Mouse (Mus musculus): ENCODE measurements at regions not wholly inside any gene's neighbourhood (a gene's known extent, or its start where the extent isn't known, plus 50 kb on each side); places are given as distances from the start of the nearest gene placed in this dataset.
A peak's percentile ranks its signal among the peaks of the same experiment; 100 is the strongest.

GRCm38 (mm10) chr11:31615107-31615811 lies 56.4 kb downstream of the Bod1 start:
- DNase-seq (ENCODE audit: low spot score in 2 of 2), result peak; percentile 23 to 73

- no peak for DNase-seq (ENCODE audit: low spot score in 2 of 2)
Measured at GRCm38 (mm10) chr11:31614394-31614713, 57.3 kb downstream of the Bod1 start.

GRCm38 (mm10) chr11:31613688-31614393 lies 57.8 kb downstream of the Bod1 start:
- no peak for DNase-seq (ENCODE audit: low spot score in 2 of 2)

DNA sequence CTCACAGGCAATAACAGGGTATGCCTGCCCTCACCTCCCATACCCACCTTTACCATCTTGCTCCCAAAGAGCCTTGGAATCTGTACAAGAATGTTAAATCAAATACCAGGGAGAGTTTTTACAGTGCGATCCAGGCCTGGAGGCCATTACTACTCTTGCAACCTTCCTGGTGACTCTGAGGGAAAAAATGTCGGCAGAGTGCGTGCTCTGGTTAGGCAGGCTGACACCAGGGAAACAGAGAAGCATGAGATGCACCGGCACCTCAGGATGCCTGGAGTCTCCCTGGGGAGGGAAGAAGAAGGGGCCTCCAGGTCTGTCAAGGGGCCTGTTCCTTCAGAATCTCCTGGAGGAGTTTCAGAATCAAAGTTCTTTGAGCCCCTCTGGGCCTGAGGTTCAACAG lies 63.2 kb downstream of the Bod1 start:
- no peak for DNase-seq (ENCODE audit: low spot score in 2 of 2)

GRCm38 (mm10) chr11:31601499-31601898 lies 70.2 kb downstream of the Bod1 start:
- no peak for DNase-seq (ENCODE audit: low spot score in 2 of 2)

GRCm38 (mm10) chr11:31593604-31594003 lies 78.1 kb downstream of the Bod1 start:
- no peak for DNase-seq (ENCODE audit: low spot score in 2 of 2)

DNA sequence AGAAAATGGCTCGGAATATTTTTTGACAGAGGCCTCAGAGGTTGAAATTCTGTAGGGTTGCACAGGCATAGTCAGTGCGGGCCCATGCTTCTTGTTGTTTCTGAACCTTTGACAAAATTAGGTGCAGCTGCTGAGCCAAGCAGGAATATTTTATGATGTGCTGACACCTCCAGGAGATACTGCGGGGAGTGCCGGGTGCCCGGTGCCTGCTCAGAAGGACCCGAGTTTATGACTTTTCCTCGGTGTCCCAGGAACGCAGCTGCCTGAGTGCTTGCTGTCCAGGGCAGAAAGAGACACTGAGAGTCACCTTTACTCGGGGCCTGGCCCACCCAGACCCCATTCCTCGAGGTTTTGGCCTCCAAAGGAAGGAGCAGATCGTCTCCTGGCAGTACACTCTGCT lies 79.6 kb downstream of the Bod1 start:
- no peak for DNase-seq (ENCODE audit: low spot score in 2 of 2)

- DNase-seq (ENCODE audit: low spot score in 2 of 2), result no peak
Measured at GRCm38 (mm10) chr11:31591037-31591554, 80.6 kb downstream of the Bod1 start.

DNA sequence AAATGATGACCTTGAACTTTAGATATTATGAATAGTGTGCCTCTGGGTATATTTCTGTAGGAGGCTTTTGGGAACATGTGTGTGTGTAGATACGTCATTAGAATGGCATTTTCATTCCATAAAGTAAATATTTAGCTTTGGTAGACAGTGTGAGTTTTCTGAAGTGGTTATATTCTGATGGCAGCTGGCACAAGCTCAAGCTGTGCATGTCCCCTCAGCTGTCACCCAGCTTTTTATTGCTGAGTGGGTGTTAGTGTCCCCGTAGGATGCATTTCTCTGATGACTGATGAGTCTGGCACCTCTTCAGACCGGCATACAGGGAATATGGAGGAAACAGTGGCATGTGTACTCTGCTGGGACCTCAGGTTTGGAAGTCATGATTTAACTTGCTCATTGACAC lies 96.7 kb downstream of the Bod1 start:
- no peak for DNase-seq (ENCODE audit: low spot score in 2 of 2)

GRCm38 (mm10) chr11:31564742-31565510 lies 106.8 kb downstream of the Bod1 start:
- no peak for DNase-seq (ENCODE audit: low spot score in 2 of 2)

DNA sequence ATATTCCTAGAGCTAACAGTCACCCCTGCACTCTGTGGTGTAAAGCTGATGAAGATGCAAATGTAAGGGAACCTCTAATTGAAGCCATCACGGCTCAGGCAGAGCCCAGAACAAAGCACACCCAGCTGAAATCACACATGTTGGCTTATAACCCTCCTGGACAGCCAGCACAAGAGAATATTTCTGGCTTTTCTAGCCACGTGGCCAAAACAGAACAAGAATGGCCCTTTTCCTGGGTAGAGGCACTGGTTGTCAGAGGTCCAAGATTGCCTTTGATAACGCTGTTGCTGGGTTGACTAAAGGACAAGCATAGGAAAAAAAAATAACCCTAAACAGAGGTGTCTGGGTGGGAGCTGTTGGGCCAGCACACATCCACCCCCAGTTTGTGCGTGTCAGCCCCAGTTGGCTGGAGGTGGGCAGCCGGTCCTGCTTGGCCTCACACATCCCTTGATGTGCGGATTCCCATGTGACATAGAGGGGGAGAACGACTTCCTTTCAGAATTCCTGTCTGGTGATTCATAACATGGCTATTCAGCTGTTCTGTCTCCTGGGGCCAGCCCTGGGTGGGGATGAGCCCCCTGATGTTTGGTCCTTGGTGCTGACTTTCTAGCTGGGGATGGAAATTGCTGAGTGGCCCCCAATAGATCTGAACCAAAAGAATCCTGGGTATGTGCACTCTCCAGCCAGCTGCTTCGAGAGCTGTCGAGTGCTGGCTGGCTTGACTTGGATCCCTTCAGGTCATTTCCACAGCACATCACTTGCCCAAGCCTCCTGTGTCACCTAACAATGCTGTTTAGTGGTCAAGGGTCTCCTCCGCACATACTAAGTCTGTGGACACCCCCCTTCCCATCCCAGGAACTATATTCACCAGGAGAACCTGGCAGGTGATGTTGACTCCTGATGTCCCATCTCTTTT lies 107.6 kb downstream of the Bod1 start:
- no peak for DNase-seq (ENCODE audit: low spot score in 2 of 2)

DNA sequence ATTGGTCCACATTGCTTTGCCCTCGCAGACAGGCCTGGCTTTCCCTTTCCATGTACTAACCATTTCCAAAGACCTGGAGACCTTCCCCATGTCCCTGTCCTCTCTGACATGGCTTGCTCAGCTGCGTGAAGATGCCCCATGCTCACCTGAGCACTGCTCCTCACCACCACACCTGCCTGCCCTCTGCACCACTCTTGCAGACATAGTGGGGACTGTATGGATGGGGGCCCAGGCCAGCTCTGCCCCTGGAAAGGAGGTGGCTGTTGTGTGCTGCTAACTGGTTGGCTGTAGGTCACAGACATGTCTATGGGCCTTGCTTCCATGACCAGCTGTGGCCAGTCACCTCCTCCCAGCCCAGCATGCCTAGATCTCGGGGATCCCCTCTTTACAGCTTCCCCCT lies 108.7 kb downstream of the Bod1 start:
- no peak for DNase-seq (ENCODE audit: low spot score in 2 of 2)

DNA sequence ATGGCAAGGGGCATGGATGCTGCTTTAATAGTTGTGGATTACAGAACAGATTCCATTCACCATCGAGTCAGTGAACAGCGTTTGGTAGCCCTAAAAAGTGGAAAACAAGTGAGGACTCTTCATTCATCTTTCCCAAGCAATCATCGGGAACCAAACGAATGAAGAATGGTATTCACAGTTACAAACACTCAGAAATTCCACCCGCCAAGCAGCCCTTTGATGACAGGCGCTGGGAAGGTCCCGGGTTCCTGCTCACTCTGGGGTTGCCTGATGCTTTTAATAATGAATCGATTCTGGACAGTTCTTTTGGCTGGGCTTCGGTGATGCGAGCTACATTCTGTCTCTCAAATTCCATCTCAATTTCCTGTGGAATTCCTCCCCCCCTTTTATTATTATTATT lies 110.9 kb downstream of the Bod1 start:
- DNase-seq (ENCODE audit: low spot score in 2 of 2), result no peak

- DNase-seq (ENCODE audit: low spot score in 2 of 2), result no peak
Measured at GRCm38 (mm10) chr11:31555042-31555441, 116.6 kb downstream of the Bod1 start.

DNA sequence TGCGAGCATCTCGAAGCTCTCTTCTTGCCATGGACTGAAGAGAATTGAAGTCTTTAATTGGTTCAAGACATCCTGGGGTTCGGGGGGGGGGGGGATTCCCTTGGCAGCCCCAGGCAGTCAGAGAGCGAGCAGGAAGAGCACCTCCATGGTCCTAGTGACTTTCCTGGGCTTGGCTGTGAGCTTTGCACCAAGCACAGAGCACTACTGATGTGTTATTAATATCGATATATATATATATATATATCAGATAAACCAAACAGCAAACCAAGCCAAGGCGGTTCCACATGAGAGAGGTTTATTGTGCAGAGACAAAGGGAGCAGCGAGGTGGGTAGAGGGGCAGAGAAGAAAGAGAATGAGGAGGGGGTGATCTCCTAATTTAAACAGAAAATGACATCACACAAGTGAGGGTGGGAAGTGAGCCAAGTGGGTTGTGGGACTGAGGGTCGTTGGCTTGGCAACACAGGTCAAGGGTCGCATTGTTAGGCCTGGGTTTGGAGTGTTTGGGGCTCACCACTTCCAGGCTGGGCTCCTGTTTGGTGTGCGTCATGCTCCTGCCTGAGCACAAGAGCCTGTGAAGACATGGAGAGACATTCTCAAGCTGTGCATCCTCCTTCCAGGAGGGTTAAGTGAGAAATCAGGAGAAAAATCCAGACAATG lies 119.9 kb downstream of the Bod1 start:
- no peak for DNase-seq (ENCODE audit: low spot score in 2 of 2)

DNA sequence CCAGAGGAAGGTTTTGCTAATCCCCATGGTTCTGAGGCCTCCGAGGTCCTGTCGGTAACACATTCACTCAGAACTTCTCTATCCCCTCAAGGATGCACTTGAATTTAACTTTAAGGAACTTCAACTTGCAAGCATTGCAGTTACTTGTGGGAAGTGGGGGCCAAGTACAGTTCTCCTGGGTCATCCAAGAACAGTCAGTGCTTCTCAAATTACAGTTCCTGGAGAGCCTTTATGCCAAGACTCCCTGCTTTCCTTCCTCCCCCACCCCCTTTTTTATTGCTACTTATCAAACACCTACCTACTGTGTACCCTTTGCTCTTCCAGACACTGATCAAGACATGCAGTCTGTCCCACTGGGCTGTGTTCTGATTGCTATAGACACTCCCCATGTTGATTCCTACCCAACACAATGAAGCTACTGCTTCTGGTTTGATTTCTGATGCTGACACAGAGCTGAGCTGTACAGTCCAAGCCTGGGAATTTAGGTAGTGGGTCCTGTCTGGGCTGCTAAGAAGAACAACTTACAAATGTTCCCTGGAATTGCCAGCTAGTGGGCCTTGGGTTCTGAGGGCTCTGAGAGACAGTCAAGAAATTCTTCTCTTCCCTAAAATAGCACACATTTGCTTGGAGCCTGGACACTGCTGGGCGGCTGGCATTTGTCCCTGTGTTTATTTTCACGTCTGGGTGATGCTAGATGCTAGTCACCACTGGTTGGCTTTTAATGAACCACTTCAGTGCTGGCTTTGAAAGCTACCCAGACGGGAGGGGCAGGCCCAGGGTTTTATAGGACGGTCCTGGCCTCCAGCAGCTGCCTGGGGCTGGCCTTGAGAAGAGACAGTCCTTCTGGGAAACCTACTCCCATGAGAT lies 120.7 kb downstream of the Bod1 start:
- DNase-seq (ENCODE audit: low spot score in 2 of 2), result no peak

- DNase-seq (ENCODE audit: low spot score in 2 of 2), result peak in 1 of 2 experiments; percentile 41
Measured at GRCm38 (mm10) chr11:31545514-31545913, 126.2 kb downstream of the Bod1 start.

GRCm38 (mm10) chr11:31542635-31543219 lies 129.0 kb downstream of the Bod1 start:
- DNase-seq (ENCODE audit: low spot score in 2 of 2), result peak in 1 of 2 experiments; percentile 32

DNA sequence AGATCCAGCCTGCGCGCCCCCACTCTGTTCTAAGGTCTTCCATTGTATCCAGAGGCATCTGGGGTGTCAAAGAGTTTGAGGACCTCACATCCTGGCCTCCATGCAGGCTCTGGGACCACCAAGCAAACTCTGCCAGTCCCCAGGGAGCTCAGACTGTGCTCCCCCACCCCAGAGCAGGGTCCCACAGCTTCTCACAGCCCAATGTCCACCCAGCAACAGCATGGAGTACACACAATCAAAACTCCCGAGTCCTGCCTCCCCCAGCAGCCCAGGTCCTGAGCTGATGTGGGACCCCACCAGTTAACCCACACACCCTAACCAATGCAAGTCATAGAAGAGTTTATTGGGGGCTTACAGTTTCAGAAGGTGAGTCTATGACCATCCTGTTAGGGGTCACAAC lies 130.3 kb downstream of the Bod1 start:
- peak; percentile 9 to 49 for DNase-seq (ENCODE audit: low spot score in 2 of 2)

DNA sequence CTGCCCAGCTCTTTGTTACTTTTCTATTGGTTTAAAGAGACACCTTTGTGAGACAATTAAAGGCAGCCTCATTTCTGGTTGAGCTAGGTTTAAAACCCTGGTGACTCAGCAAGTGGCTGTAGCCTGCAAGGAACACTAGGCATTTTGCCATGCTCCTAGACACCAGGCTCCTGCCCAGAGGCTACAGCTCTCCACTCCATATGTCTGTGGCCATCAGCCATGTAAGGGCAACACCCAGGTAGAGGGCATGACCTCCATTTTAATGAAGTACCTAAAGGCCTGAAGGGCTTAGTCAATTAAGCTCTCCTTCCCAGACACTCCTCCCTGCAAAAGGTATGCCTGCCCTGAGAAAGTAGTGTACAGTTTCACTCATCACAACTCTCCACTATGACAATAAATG lies 130.9 kb downstream of the Bod1 start:
- peak in 1 of 2 experiments; percentile 27 for DNase-seq (ENCODE audit: low spot score in 2 of 2)

All from spleen, postnatal 4 days (tissue).